Mouse (Mus musculus) adrenal gland, postnatal 4 days (tissue): ENCODE data around the gene Saxo1. TPM values are rescaled to one million over a fixed set of nuclear protein-coding genes. Genes with fewer than 3 reads are reported as not detected.

ENCODE experiments used
- DNase-seq, 2 experiments: peaks; one replicate each; pipeline ENCODE4 v3.0.0; 2021 to 2022; ENCODE audit warnings: low spot score in 2 of 2, mixed read lengths in 2 of 2
- long read RNA-seq, 2 experiments: library from polyadenylated mRNA; stranded (forward); transcript quantifications; one replicate each; pipeline ENCODE4 v2.0.0; 2021
- total RNA-seq, 2 experiments: library from RNA; stranded (reverse); gene quantifications; 2 replicates each; pipeline ENCODE4 v1.2.3; 2021

Gene Saxo1
- not detected for total RNA-seq
- long read RNA-seq, experiment 1: 0 reads
- long read RNA-seq, experiment 2: 0 reads

DNA sequence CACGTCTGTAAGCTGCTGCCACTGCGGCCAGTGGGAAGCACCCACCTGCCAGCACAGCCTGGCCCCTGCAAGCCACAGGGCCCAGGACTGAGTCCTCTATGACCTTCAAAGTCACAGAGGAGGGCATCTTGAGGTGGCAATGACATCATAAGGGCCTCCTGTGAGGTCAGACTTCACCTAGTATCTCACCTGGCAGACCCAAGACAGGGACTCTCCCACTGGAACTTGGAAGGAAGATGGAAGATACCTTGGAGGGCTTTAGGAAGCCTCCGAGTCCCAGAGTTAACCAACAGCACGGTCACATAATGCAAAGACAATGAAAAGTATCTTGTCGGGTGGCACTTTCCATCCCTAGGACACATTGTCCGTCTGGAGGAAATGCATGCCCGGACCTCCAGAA is at the start of gene Saxo1:
Gene Saxo1 (minus strand): TSS at position 101 of the 400 bp plus-strand sequence.
- DNase-seq: no peak

DNA sequence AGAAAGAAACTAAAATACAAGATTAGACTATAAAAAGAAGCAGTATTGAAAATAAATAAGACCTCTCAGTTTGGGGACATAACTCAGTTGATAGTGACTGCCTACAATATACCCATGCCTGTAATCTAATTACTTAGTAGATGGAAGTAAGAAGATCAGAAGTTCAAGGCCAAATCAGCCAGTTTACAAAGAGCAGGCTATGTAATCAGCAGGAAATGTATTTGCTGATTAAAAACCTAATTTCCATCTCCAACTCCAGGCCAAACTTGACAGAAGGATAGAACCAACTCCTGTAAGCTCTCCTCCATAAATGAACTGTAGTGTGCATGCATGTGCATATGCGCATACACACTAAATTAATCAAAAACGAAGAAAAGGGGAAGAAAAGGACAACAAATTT is 33.2 kb upstream of the Saxo1 start:
- DNase-seq: no peak

DNA sequence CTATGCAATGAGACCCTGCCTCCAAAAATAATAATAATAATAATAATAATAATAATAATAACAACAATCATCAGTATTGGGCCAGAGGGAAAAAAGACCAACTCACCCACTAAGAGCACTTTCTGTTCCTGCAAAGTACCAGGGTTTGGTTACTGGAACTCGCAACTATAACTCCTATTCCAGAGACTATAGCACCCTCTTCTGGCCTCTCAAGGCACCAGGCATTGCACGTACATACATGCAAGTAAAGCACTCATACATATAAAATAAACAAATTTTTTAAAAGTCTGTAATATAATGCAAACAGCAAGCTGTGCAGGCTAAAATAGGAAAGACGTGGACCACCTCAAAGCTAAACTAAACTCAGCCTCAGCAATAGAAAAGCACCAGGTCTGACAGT is 30.1 kb upstream of the Saxo1 start:
- no peak for DNase-seq

DNA sequence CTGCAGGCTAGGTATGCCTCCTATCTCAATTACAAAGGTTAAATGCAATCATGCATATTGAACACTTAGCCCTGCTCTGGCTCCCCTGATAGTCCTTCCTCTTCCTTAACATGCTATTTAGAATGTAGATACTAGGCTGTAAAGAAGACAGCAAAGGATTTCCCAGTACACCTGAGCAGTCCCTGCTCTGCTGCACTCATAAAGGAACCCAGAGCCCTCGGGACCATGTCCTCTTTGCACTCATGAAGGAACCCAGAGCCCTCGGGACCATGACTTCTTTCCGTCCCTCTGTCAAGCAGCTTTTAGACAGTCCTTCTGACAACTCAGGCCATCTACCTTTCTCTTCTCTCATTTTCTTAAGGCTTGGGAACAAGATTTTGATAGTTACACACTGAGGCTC is 22.5 kb upstream of the Saxo1 start:
- DNase-seq: no peak

DNA sequence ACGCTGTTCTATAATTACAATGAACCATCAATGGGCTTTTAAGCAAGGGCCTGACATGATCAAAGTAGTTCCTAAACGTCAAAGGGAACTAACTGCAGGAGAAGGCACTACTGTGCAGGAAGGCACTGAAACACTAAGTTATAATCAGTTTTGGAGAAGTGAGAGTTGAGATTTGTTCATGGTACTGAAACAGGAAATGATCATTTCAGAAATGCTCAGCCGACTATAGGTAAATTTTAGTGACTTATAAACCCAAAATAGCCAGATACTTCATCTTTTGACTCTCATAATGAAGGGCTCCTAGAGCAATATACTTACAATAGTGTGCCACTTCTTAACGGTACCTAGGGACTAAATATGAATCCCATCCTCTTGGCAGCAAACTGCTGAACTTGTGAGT is 21.9 kb upstream of the Saxo1 start:
- DNase-seq: no peak

DNA sequence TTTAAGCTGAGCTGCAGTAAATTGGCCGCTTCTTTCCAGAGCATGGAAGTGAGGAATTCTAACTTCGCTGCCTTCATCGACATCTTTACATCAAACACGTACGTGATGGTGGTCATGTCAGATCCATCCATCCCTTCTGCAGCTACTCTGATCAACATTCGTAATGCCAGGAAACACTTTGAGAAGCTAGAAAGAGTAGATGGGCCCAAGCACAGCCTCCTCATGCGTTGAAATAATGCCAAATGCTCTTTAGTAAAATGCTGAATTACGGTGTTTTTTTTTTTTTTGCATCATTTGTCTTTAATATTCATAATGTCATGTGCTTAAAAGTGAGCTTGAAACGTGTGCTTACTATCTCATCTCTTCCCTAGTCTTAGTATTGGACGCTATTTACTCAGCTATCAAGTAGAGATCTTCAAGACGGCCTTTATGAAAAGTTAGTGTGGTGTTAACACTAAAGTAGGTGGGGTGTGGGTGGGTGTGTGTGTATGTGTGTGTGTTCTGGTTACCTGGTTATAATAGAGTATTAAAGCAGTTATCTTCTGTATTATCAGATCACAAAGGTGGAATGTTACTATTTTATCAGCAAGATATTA is 18.6 kb upstream of the Saxo1 start:
- DNase-seq: no peak

DNA sequence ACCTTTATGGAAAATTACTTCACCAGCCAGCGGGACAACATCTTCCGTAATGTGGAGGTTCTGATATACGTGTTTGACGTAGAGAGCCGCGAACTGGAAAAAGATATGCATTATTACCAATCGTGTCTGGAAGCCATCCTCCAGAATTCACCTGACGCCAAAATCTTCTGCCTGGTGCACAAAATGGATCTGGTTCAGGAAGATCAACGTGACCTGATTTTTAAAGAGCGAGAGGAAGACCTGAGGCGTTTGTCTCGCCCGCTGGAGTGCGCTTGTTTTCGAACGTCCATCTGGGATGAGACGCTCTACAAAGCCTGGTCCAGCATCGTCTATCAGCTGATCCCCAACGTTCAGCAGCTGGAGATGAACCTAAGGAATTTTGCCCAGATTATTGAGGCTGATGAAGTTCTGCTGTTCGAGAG is 18.0 kb upstream of the Saxo1 start:
- DNase-seq: no peak

DNA sequence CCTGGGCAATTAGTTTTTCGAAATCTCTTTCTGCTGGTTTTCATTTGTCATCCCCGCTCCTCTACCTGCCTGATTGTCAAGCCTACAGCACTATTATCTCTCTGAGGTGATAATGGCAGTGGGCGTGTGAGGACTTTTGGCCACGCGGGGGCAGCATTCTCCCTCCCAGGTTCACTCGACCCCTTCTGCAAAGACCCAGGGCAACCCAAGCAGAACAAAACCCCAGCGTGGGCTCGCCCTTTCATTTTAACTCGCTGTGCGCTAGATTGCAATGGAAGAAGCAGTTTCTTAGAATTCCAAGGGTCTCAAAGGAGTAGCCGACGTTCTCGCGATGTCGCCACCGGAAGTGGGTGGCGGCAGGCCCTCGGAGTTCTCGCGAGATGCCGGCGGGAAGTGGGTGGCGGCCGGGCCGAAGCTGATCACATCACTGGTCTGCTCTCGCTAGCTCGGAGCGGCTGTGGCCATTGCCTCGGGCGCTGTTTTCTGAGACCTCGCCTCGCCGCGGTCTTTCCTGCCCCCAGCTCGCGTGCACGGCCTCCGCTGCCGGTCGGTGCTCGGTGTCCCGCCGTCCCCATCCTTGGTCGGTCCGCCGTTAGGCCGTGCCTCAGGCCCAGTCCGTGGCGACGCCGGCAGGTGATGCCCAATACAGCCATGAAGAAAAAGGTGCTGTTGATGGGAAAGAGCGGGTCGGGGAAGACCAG is 17.3 kb upstream of the Saxo1 start, which contains the start of gene Rraga:
Gene Rraga (plus strand): TSS at position 386 of the 701 bp plus-strand sequence.
- DNase-seq: peak; percentile 89 to 92

DNA sequence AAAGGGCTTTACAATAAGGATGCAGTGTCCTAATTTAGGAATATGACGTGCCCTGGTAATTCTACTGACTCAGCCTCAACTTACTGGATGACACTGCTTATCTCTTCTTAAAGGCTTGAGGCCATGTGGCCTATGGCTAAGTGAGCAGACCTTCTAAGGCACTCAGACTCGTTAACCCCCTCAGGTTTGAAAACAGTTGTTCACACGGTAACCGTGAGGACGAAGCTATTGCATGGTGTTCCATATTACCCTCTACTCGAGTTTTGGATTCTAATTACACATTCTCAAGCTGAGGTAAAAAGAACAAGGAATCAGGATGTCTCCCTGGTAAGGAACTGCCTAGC is 16.8 kb upstream of the Saxo1 start:
- DNase-seq: no peak

DNA sequence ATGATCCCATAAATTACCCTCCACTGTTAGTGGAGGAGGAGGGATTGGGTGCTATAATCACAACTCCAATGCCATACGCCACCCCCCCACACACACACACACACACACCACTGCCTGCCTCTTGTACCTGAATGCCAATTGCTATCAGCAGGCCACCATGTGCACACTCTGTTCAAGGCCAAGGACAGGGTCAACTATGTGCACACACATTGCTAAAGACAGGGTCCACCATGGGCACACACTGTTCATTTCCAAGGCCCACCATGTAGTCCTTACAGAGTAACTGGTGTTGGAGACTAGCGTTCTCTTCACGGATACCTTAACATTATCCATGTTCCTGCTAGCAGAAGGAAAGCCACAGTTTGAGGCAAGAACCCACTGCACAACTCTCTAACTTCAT is 2.9 kb upstream of the Saxo1 start:
- DNase-seq: no peak

DNA sequence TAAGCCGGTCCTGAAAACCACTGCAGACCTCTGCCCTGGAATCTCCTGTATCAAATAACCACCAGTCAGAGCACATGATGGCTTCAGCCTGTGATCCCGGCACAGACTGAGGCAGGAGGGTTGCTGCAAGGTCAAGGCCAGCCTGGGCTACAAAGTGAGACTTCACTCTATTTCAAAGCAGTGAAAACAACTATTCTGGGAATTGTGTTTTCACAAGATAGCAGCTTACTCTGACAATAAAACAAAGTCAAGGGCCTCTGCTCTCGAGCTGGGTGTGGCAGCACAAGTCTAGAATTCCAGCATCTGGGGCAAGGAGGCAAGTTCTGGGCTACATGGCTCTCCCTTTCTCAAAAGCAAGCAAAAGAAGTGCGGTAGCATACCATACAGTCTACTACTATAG is 878 bp upstream of the Saxo1 start:
- DNase-seq: no peak

DNA sequence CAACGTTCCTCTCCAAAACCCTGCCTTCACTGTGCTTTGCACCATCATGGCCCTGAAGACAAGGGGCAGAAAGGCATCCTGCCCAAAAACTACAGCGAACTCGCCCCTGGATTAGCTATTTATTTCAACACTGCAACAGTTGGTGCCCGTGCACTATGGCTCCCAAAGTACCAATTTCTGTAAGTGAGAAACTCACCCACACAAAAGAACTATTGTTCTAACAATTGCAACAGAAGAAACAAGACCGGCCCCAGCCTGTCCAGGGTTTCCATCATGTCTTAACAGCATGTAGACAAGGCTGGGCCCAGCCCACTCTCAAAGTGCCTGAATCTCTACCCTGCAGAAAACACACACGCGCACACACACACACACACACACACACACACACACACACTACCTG is 757 bp downstream of the Saxo1 start:
- DNase-seq: no peak

DNA sequence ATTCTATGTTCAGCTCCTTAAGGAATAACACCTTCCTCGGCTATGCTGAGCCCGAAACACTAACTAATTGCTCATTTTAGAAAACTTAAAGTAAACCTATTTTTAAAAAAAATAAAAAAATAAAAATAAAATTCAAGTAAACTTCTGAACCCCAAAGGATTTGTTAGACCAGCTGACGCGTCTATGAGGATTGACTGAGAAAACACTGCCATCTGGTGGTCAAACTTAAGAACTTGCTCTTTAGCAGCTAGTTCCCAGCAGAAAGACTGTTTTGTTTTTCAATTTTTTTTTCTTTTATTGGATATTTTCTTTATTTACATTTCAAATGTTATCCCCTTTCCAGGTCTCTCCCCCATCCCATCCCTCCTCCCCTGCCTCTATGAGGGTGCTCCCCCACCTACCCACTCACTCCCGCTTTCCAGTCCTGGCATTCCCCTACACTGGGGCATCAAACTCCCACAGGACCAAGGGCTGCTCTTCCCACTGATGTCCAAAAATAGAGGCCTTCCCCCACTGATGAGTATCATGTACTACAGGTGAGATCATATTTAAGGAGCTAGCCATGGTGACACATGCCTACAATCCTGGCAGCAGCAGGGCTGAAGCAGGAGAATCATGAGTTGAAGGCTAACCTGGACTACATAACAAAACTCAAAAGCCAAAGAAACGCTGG is 3.0 kb downstream of the Saxo1 start:
- DNase-seq: no peak

DNA sequence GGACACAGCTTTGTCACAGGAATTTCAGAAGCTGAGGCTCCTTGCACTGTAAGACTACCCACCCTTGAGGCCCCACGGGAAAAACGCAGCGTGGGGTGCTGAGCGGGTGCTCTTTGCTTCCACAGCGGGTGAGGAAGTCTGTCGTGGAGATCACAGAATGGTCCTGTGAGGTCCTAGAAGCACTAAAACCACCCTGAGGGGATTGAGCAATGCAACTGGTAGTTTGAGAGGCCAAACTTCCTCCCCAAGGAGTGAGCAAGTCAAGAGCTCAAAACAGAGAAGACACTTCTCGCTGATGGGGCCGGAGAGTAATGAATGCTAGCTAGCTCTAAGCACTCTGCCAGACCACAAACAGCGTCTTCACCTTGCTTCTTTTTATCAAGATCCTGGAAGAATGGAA is 9.8 kb downstream of the Saxo1 start:
- no peak for DNase-seq

DNA sequence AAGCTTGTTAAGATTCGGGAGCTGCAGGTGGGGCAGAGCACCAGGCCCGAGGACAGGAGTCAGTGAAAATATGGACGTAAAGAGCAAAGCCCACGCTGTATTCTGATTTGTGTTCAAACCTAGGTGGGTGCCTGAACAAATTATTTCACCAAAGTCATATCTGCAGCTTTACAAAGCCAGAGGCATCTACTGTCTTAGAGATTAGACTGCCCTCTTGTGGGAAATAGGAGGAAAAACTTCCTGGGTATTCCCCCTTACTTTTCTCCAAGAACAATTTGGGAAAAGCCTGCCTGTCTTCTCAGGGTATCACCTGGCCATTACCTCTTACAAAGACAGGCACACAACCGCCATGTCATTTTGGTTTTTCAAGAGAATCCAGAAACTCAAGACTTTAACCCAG is 12.5 kb downstream of the Saxo1 start:
- DNase-seq: no peak

DNA sequence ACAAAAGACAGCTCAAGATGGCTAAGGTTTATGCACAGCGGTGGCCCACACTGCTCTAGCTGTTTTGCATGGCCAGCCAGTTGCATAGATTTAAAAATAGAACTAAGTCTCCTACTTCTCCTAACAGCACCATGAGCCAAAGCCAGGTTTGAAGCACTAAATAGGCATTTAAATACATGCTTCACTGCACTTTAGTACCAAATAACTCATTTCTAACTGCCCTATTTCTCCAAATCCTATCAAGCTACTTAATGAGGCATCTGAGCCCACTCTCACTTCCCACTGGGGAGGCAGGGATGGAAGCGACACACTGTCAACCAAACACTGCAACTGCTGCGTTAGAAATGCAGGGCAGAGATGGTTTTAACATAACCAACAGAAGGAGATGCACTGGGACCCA is 14.1 kb downstream of the Saxo1 start:
- DNase-seq: no peak

DNA sequence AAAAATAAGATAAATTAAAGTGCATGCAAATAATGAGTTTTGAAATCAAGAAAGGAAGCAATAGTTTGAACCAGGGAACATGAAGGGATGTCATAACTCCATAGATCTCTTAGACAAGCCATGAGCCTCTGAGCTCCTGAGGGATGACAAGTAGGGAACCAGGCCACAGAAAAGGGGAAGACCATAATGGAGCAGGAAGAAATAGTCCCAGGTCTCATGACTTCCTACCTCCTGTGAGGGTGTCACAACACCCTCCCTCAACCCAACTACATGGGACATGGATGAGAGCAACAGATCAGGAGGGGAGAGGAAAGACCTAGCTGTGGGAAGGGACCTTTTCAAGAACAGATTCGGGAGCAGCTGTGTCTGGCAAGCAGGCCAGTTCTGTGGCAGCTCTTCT is 16.6 kb downstream of the Saxo1 start:
- no peak for DNase-seq

DNA sequence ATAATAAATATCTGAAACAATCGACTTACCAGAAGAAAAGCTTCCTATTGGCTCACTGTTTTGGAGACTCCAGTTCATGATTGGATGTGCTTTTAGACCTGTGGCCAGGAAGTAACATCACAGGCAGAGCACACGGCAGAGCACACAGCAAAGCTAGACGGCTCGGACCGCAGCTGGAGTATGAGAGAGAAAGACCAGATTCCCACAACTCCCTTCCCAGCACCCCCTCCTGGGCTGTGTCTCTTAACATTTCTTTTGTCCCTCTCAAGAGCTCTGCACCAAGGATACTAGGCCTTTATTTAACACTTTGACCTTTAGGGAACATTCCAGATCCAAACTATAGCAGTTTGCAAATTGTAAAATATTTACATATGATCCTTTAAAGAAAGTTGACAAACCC is 19.2 kb downstream of the Saxo1 start:
- DNase-seq: no peak

DNA sequence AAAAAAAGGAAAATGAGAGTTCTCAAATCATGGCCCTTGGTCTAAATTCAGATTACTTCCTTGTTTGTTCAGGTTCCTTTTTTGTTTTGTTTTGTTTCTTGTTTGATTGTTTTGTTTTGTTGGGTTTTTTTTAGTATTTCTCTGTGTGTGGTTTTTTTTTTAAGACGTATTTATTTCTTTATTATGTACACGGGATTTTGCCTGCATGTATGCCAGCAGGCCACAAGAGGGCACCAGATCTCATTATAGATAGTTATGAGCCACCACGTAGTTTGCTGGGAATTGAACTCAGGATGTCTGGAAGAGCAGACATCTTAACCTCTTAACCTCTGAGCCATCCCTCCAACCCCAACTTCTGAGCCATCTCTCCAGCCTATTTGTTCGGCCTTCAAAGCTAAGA is 20.2 kb downstream of the Saxo1 start:
- no peak for DNase-seq

DNA sequence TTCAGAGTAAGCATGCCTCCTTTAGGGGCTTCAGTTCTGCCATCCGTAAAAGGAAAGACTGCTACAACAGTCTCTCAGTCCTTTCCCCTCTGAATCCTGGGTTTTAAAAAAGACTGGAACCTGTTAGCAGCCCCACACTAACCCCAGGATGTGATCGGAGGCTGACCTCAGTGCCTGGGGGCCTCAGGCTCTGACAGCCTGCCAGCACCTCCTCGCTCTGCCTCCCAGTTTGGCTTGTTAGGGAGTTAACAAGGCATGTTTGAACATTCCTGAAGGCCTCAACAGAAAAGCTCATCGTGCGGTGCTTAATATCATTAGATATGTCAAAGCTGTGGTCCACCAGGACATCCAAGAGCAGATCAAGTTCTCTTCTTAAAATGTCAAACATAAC is 24.0 kb downstream of the Saxo1 start:
- DNase-seq: no peak

DNA sequence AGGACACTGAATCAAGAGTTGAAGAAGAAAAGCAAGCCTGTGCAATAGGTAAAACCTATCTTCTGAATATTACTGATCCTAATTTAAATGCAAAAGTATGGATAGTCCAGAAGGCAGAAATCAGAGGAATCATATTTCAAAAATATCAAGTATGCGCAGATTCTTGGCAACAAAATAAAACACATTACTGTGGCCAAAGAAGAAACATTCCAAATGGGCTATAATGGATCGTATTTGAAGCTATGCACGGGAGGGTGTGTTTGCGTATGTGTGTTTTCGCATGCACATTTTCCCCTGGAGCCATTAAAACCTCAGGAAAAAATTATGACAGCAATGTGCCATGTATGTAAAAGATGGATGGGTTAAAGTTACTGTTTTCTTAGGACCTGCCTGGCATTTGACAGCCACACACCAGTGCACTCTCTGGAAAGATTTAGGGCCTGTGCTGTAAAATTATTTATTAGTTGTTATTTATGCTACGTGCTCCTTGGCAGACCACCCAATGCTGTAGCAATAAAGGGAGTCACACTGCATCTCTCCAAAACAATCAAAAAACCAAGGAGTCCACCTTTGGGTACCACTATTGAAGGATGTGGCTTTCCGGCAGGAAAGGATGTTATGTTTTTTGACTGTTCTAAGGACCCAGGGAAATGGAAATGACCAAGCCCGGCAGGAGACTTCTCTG is 24.6 kb downstream of the Saxo1 start:
- DNase-seq: no peak

DNA sequence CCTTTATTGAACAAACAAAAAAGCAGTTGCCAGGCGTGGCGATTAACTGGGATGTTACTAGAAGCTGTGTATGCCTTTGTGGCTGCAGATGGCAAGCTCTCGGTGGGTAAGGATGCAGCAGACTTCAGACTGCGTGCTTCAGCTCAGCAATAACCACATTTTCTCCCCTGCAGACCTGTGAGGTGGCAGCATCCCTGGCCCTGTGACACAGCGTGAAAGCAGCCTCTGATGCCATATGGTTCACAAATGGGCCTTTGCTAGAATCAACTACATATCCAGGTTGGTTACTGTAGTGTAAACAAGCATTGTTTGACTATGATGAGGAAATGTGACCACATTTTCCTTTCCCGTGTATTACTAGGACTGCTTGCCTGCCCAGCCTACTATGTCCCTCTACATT is 29.0 kb downstream of the Saxo1 start:
- DNase-seq: no peak
